Mouse (Mus musculus): Measurements from ENCODE around the gene Arl15.
"Not testable (repeated sequence)": the region's sequence is repeated elsewhere in the genome, so short reads cannot be mapped to it uniquely, and the experiment has no call there.

Arl15 gene

GRCm38 (mm10) chr13:113794039-113794704 is at the start of gene Arl15:
Arl15 (plus strand) TSS chr13:113794505.
- DNase-seq = peak; percentile 99

DNA sequence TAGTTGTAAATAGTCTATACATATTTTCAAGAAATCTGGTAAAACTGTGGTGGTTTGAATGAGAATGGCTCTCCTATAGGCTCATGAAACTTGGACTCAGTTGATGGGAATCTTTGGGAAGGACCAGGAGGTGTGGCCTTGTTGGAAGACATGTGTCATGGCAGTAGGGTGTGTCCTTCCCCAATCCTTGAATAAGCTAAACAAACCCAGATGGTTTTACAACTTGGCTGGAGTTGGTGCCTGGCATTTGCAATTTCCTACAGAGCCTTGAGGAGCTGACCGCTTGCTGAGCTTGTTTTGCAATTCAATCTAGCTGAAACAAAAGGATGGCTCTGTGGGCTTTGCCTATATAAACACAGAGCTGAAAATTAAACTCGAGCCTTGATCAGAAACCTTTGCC is 49.0 kb upstream of the Arl15 start:
- DNase-seq = no peak

DNA sequence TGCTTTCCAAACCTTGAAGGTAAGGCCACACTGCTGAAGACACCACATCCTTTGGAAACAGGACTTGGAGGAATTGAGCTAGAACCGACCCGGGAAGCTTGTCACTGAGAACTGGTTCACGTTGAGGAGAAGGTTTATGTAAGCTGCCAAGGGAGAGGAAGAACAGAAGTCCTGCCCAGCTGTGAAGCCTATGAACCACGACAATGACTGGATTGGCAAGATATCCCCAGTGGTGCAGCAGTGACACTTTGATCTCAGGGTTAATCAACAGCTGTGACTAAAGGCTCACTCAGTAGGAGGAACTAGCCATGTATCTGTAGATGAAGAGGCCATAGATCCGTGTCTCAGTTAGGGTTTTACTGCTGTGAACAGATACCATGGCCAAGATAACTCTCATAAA is 43.5 kb upstream of the Arl15 start:
- no peak for DNase-seq

DNA sequence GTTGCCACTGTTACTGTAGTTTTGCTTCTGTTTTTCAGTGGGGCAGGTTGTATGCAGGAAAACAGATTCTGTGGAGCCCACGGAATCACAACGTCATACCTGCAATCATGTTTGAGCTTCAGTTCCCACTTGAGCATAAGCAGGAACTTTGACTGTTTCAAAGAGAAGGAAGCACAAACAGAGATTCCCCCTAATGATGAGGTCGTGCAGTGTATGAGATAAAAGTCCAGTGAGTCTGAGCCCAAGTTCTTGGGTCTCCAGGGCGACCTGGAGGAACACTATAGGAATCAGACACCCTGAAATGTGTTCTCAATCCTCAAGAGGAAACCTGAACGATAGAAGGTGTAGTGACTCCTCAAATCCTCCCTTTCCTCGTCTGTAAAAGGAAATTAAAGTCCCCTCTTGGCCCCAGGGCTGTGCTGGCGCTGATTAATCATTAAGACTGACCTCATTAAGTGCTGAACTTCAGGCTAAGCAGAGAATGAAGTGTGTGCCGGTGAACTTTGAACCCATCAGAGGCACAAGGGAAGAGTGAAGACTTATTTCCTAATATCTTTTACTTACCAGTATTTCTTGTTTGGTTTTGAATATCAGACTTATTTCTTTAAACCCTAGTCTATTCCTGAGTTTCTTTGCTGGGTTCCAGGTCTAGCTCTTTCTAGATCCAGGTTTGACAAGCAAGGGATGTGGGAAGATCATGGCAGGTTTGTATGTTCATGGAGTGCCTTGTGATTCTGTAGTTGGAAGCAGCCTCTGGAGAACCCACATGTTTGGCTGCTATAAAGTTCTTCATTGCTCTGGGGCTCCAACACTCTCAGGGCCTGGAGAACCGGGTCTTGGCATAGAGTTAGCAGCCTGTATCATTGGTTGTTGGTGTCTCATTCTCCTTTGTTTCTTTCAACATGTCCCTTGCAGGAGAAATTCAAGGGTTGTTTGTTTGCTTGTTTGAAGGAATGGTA is 39.3 kb upstream of the Arl15 start:
- no peak for DNase-seq

DNA sequence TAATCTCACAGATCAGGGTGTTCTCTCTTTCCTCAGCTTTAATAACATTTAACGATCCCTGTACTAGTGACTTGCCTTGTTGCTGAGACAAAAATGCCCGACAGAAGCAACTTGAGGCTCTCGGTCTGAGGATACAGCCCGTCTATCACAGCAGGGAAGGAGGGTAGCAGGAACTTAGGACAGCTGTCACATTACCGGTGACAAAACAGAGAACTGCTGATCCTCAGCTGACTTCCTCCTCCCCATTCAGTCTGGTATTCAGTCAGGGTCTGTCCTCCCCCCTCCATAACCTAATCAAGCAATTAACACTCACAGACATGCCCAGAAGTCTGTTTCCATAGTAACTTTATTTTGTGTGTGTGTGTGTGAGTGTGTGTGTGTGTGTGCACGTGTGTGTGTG is 38.5 kb upstream of the Arl15 start:
- no peak for DNase-seq

DNA sequence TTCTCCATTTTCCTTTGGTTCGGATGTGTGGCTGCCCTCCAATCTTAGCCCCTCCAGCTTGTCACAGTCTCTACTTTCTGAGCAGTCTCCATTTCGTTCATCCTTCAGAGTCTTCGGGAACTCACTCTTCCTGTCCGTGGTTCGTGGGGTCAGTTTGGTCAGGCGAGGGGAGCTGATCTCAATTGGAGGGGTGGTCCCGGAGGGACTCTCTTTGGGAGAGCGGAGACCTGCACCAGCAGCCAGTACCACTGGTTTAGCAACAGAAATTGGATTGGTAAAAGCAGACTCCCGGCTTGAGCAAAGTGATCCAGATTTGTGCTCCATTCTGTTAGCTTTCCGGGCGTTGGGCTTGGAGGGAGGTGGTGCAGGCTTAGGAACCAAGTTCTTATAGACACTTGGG is 32.6 kb upstream of the Arl15 start:
- DNase-seq = no peak

- DNase-seq = no peak
Measured at GRCm38 (mm10) chr13:113762766-113763516, 31.4 kb upstream of the Arl15 start.

DNA sequence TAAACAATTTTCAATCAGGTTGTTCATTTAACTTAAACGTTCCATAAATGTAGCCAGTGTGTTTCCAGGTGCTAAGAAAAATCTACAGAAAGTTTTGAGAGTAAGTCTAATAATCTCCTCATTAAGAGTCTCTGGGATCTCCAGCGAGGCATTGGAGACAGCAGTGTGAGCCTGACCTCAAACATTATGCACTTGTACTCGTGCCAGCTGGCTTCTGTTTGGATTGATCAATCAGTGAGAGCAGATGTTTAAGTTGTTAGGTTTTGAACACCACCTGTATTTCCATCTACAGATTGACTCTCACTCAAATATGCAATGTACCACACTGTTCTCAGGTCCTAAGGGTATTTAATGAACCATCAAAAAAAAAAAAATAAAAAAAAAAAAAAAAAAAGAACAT is 28.9 kb upstream of the Arl15 start:
- no peak for DNase-seq

GRCm38 (mm10) chr13:113769829-113770228 is 24.5 kb upstream of the Arl15 start:
- DNase-seq = no peak

- no peak for DNase-seq
Measured at GRCm38 (mm10) chr13:113770340-113770739, 24.0 kb upstream of the Arl15 start.

- DNase-seq = no peak
Measured at GRCm38 (mm10) chr13:113771340-113771739, 23.0 kb upstream of the Arl15 start.

DNA sequence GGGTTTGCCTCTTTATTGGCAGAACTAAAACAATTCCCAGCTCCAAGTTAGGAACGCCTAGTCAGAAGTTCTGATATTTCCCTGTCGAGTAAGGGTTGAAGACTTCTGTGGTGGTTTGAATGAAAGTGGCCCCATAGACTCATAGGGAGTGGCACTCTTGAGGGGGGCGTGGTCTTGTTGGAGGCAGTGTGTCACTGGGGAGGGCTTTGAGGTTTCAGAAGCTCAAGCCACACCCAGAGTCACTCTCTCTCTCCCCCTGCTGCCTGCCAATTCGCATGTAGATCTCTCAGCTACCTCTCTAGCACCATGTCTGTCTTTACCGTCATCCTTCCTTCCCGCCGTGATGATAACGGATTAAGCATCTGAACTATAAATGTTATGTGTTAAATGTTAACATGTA is 19.5 kb upstream of the Arl15 start:
- no peak for DNase-seq

GRCm38 (mm10) chr13:113775244-113776140 is 18.8 kb upstream of the Arl15 start:
- no peak for DNase-seq

DNA sequence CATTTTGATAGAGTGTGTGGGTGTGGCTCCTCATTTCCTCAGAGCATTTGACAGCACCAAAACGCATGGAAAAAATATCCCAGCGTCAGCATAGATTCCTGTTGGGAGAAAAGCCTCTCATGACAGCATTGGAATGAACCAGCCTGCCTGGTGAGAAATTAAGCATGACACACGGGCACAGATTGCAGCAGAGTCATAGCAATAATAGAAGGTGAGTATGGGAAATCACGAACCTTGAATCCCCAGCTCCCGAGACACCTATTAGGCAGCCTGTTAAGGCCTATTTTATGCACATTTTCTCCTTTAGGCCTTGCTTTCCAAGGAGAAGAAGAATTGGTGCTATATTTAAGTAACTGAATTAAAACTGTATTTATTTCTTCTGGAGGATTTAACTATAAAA is 8.5 kb upstream of the Arl15 start:
- no peak for DNase-seq

DNA sequence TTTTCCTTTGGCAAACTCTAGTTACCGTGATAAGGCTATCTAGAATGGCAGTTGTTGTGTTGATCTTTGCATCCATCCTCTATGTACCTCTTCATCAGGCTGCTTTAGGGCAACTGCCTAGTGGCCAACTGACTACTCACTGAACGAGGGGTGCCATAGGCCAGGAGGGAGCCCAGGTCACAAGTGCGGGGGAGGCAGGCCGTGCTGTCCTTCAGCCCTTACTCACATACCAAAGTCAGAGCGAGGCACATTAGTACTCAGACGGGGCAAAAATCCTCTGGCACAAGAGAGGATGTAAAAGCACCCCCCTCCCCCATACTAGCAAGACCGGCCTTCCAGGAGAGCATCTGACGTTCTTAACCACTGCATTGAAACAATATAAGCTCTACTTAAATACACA is 7.2 kb upstream of the Arl15 start:
- DNase-seq = no peak

GRCm38 (mm10) chr13:113790016-113790415 is 4.3 kb upstream of the Arl15 start:
- not testable (repeated sequence) for DNase-seq

GRCm38 (mm10) chr13:113793637-113794036 is 668 bp upstream of the Arl15 start:
- no peak for DNase-seq

DNA sequence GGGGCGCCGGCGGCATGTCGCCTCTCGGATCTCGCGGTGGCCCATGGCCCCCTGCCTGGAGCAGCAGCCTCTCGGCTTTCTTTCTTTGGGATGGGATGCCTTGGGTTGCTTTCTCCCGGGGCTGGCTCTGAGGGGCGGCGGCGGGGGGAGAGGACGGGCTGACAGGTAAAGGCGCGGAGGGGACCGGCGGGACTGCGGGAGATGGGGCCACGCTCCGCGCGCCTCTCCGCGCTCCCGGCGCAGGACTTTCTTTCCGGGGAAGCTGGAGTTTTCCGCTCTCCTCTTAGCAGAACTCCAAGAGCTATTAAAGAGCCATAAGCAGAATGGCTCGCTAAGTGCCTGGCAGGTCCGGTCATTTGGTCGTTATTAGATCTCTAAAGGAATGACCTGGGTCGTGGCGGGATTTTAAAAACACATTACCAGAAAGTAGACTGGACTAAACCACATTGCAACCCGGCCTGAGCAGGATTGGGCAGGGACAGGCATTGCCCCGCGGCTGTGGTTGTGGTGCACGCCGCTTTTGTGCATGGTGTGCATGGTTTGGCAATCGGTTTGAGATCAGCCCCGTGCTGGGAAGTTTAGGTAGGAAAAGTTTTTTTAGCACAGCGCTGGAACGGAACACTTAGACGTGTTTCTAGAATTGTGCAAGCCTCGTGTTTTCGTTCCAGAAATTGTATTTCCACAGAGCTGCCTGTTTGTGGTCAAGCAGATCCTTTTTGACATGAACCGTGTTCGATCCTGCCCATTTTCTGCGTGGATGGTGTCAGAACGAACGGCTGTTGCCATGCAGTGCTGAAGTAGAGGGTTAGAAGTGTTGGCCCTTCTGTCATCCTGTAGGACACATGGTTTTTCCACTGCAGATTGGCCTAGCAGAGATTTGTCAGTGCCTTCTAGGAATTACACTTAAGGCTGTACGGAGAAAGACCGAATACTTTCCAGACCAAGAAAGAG is 675 bp downstream of the Arl15 start:
- DNase-seq = peak; percentile 22

GRCm38 (mm10) chr13:113797378-113797777 is 3.1 kb downstream of the Arl15 start:
- no peak for DNase-seq

- no peak for DNase-seq
Measured at GRCm38 (mm10) chr13:113799361-113799760, 5.1 kb downstream of the Arl15 start.

GRCm38 (mm10) chr13:113800246-113800645 is 5.9 kb downstream of the Arl15 start:
- no peak for DNase-seq
